Mouse (Mus musculus): Measurements from ENCODE around the gene Paqr5. TPM values are rescaled to one million over a fixed set of nuclear protein-coding genes. Genes with fewer than 3 reads are reported as not detected.

Paqr5 gene
- polyA plus RNA-seq (2015; fragmentation: Nextera tagmentation; extraction: Ambion mirVana): 0.36 and 0.38 TPM in 2 replicates

DNA sequence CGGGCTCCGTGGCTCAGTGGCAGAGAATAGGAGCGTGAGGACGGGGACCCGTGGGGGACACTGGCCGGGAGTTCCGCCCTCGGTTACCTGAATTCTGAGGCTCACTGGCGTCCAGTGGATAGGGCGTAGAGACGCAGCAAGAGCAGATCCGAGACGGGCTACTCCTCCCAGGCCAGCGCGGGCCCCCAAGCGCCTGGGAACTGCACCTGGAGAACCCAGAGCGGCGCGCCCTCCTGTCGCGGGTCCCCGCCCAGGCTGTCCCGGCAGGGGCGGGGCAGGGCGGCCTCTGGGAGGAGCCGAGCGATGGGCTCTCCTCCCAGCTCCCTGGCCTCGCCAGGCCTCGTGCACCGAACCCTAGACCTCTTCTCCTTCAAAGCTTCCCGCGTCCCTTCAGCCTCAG, at the start of gene Paqr5:
Gene Paqr5, minus strand, starts transcription at position 257 of the 400 bp plus-strand sequence.
- Histone ChIP-seq H3K9ac (peak within 1 kb of the TSS; percentile 44), H3K36me3 (no peaks in the 10 kb centered on the region), H3K4me3 (peak within 1 kb of the TSS; percentile 35), H3K4me2 (peak within 1 kb of the TSS; percentile 61), H3K9me3 (no peaks in the 10 kb centered on the region), H3K4me1 (replicated peaks) (peaks cover 11% of the 10 kb centered on the region), H3K27ac (no peak within 1 kb of the TSS), H3K27me3 (peaks cover 55% of the 10 kb centered on the region)
- WGBS: 1% methylated on average over 32 of the region's 32 CpGs
- no peak for ATAC-seq (ENCODE audit: low FRiP score)

GRCm38 (mm10) chr9:62062234-62062633, 35.6 kb upstream of the Paqr5 start:
- no peaks in the 10 kb centered on the region for H3K9me3 ChIP-seq
- 91% methylated on average over 3 of the region's 3 CpGs for WGBS

DNA sequence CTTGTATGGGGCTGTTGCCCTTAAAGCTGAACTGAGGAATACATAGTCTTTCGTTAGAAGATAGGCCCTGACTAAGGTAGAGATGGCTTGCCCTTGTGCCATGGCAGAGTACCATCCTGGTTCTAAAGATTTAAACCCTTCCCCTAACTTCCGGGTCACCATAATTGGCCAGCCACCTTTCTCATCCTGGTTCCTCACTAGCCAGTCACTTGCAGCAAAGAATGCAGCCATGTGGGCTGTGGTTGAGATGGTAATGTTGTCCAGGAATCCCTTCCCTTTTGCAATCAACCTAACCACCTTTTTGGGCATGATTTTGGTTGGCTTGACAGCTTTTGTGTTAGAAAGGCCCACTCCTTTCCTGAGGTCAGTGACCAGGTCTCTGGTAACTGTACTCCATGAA, 33.8 kb upstream of the Paqr5 start:
- no peak overlapping the region for H3K4me2 ChIP-seq
- H3K4me1 ChIP-seq (replicated peaks): 0 out of 2 replicates have a peak, but pooled peaks cover 3% of the 10 kb centered on the region
- H3K9me3 ChIP-seq: no peaks in the 10 kb centered on the region
- H3K27me3 ChIP-seq: no peaks in the 10 kb centered on the region
- 90% methylated on average over 2 of the region's 2 CpGs for WGBS
- no peak overlapping the region for H3K4me3 ChIP-seq
- H3K9ac ChIP-seq: no peak overlapping the region
- no peak overlapping the region for H3K27ac ChIP-seq
- no peak for ATAC-seq (ENCODE audit: low FRiP score)
- peaks cover 14% of the 10 kb centered on the region; the same call in 1 of the 2 replicates for H3K36me3 ChIP-seq

More at GRCm38 (mm10) chr9:62062234-62062633, 35.6 kb upstream of the Paqr5 start:
- Histone ChIP-seq H3K36me3 (peaks cover 14% of the 10 kb centered on the region; the same call in 1 of the 2 replicates), H3K27ac (no peak overlapping the region), H3K4me1 (replicated peaks) (0 out of 2 replicates have a peak, but pooled peaks cover 3% of the 10 kb centered on the region), H3K27me3 (no peaks in the 10 kb centered on the region), H3K4me2 (no peak overlapping the region), H3K4me3 (no peak overlapping the region), H3K9ac (no peak overlapping the region)
- ATAC-seq (ENCODE audit: low FRiP score): no peak

- H3K27ac ChIP-seq: no peak overlapping the region
- 91% methylated on average over 11 of the region's 11 CpGs for WGBS
- no peak overlapping the region for H3K4me2 ChIP-seq
- H3K9ac ChIP-seq: no peak overlapping the region
- H3K36me3 ChIP-seq: peaks cover 14% of the 10 kb centered on the region; the same call in 1 of the 2 replicates
- no peaks in the 10 kb centered on the region for H3K27me3 ChIP-seq
- H3K4me3 ChIP-seq: no peak overlapping the region
- 0 out of 2 replicates have a peak, but pooled peaks cover 3% of the 10 kb centered on the region for H3K4me1 ChIP-seq (replicated peaks)
- ATAC-seq (ENCODE audit: low FRiP score): no peak
- no peaks in the 10 kb centered on the region for H3K9me3 ChIP-seq
These were observed 33.3 kb upstream of the Paqr5 start for GRCm38 (mm10) chr9:62059941-62060340.

DNA sequence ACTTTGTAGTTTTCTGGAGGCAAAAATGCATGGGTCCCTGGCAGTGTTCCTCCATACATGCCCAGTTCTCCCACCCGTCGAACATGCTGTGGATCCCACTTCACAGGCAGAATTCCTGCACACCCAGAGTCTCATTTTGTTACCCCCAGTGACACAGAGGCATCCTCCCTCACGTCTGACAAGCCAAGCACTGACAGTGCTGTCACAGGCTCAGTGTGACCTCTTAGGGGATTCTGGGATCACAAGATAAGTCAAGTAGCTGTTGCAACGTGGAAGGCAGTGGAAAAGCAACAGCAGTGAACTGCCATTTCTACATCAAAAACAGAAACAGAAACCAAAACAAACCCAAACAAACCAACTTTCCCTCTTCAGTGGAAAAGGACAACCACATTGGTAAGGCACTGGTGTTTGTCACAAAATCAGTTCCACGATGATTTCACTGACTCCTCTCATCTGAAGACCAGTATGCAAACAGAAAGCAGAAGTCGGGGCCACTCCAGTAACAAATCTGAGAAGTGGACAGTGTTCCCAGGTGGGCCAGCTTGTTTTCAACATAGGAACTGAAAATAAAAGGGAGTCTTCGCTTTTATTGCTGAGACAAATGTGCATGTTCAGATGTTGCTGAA, 31.3 kb upstream of the Paqr5 start:
- Histone ChIP-seq H3K4me3 (no peak overlapping the region), H3K9me3 (no peaks in the 10 kb centered on the region), H3K4me2 (no peak overlapping the region), H3K9ac (no peak overlapping the region), H3K27me3 (no peaks in the 10 kb centered on the region), H3K27ac (no peak overlapping the region), H3K36me3 (peaks cover 14% of the 10 kb centered on the region; the same call in 1 of the 2 replicates), H3K4me1 (replicated peaks) (0 out of 2 replicates have a peak, but pooled peaks cover 3% of the 10 kb centered on the region)
- 80% methylated on average over 7 of the region's 7 CpGs for WGBS
- ATAC-seq (ENCODE audit: low FRiP score): no peak

DNA sequence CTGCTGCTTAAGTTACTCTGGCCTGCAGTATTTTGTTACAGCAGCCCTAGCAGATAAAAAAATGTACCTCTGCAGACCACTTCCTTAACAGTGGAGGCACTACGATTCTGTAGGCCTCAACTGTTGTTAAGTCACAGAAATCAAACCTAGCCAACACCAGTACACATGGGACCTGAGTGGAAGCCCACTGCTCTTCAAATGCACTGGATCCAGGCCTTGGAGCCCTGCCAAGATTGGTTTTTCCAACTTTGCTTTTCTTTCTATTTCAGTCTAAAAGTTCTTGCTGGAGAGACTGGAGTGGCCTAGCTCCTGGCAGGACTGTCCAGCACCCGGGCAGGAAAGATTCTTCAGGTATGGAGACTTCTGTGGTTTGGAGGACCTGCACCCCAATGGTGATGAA, 29.6 kb upstream of the Paqr5 start:
- Histone ChIP-seq H3K27me3 (no peaks in the 10 kb centered on the region), H3K4me2 (no peak overlapping the region), H3K4me3 (no peak overlapping the region), H3K9me3 (no peaks in the 10 kb centered on the region), H3K9ac (no peak overlapping the region), H3K36me3 (peaks cover 14% of the 10 kb centered on the region; the same call in 1 of the 2 replicates), H3K27ac (no peak overlapping the region), H3K4me1 (replicated peaks) (0 out of 2 replicates have a peak, but pooled peaks cover 3% of the 10 kb centered on the region)
- 91% methylated on average over 2 of the region's 2 CpGs for WGBS
- no peak for ATAC-seq (ENCODE audit: low FRiP score)

GRCm38 (mm10) chr9:62050801-62051200, 24.1 kb upstream of the Paqr5 start:
- no peaks in the 10 kb centered on the region for H3K36me3 ChIP-seq
- no peaks in the 10 kb centered on the region for H3K27me3 ChIP-seq
- no peak overlapping the region for H3K9ac ChIP-seq
- H3K27ac ChIP-seq: no peak overlapping the region
- no peak for ATAC-seq (ENCODE audit: low FRiP score)
- WGBS: 43% methylated on average over 4 of the region's 4 CpGs
- no peaks in the 10 kb centered on the region for H3K9me3 ChIP-seq
- H3K4me2 ChIP-seq: no peak overlapping the region
- no peak overlapping the region for H3K4me3 ChIP-seq
- peaks cover 6% of the 10 kb centered on the region; the same call in 1 of the 2 replicates for H3K4me1 ChIP-seq (replicated peaks)

GRCm38 (mm10) chr9:62049166-62049565, 22.5 kb upstream of the Paqr5 start:
- ATAC-seq (ENCODE audit: low FRiP score): no peak
- Histone ChIP-seq H3K9ac (no peak overlapping the region), H3K27ac (no peak overlapping the region), H3K27me3 (no peaks in the 10 kb centered on the region), H3K4me2 (no peak overlapping the region), H3K4me3 (no peak overlapping the region), H3K4me1 (replicated peaks) (peaks cover 6% of the 10 kb centered on the region; the same call in 1 of the 2 replicates), H3K36me3 (no peaks in the 10 kb centered on the region), H3K9me3 (no peaks in the 10 kb centered on the region)
- 50% methylated on average over 8 of the region's 8 CpGs for WGBS

DNA sequence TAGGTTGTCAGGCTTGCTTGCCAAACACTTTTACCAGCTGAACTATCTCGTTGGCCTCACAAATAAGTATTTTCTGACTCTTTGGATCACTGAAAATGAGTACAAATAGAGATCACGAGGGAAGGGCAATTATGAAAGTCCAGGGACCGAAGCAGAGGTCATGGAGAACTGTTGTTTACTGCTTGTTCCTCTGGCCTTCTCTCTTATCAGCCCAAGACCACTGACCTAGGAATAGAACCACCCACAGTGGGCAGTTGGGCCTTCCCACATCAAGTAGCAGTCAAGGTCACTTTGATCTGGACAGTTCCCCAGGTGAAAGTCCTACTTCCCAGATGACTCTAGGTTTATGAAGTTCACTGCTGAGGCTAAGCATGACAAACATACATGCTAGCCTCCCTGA, 15.5 kb upstream of the Paqr5 start:
- no peak for ATAC-seq (ENCODE audit: low FRiP score)
- H3K27me3 ChIP-seq: 0 out of 2 replicates have a peak, but pooled peaks cover 3% of the 10 kb centered on the region
- no peaks in the 10 kb centered on the region for H3K4me1 ChIP-seq (replicated peaks)
- H3K36me3 ChIP-seq: no peaks in the 10 kb centered on the region
- H3K4me2 ChIP-seq: no peak overlapping the region
- no peak overlapping the region for H3K27ac ChIP-seq
- H3K9me3 ChIP-seq: no peaks in the 10 kb centered on the region
- no peak overlapping the region for H3K9ac ChIP-seq
- H3K4me3 ChIP-seq: no peak overlapping the region
- WGBS: 88% methylated on average over 3 of the region's 3 CpGs

GRCm38 (mm10) chr9:62040008-62040608, 13.5 kb upstream of the Paqr5 start:
- no peak for ATAC-seq (ENCODE audit: low FRiP score)
- no peak overlapping the region for H3K27ac ChIP-seq
- H3K36me3 ChIP-seq: no peaks in the 10 kb centered on the region
- peak overlapping the region; percentile 35 for H3K4me2 ChIP-seq
- H3K4me3 ChIP-seq: peak overlapping the region; percentile 16; the same call in 1 of the 2 replicates
- H3K9me3 ChIP-seq: no peaks in the 10 kb centered on the region
- 5% methylated on average over 20 of the region's 20 CpGs for WGBS
- H3K27me3 ChIP-seq: 0 out of 2 replicates have a peak, but pooled peaks cover 3% of the 10 kb centered on the region
- H3K9ac ChIP-seq: 0 out of 2 replicates have a peak overlapping the region, but pooled peaks have one; percentile 44
- no peaks in the 10 kb centered on the region for H3K4me1 ChIP-seq (replicated peaks)

DNA sequence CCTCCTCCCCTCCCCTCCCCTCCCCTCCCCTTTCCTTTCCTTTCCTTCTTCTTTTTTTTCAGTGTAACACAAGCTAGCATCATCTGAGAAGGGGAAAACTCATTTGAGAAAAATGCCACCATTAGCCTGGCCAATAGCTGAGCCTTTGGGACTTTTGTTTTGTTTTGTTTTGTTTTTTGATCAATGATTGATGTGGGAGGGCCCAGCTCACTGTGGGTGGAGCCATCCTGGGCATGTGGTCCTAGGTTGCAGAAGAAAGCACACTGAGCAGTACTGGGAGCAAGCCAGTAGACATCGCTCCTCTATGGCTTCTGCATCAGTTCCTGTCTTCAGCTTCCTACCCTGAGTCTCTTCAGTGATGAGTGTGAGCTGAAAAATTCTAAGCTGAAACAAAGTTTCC, 9.2 kb upstream of the Paqr5 start:
- 76% methylated on average over 1 of the region's 1 CpGs for WGBS
- no peak overlapping the region for H3K9ac ChIP-seq
- H3K9me3 ChIP-seq: no peaks in the 10 kb centered on the region
- H3K27me3 ChIP-seq: 0 out of 2 replicates have a peak, but pooled peaks cover 3% of the 10 kb centered on the region
- no peak overlapping the region for H3K4me3 ChIP-seq
- no peak overlapping the region for H3K27ac ChIP-seq
- no peak overlapping the region for H3K4me2 ChIP-seq
- no peak for ATAC-seq (ENCODE audit: low FRiP score)
- H3K4me1 ChIP-seq (replicated peaks): no peaks in the 10 kb centered on the region
- H3K36me3 ChIP-seq: no peaks in the 10 kb centered on the region

- H3K27ac ChIP-seq: no peak overlapping the region
- H3K36me3 ChIP-seq: no peaks in the 10 kb centered on the region
- WGBS: 94% methylated on average over 3 of the region's 3 CpGs
- no peak overlapping the region for H3K4me2 ChIP-seq
- no peaks in the 10 kb centered on the region for H3K9me3 ChIP-seq
- H3K9ac ChIP-seq: no peak overlapping the region
- no peak overlapping the region for H3K4me3 ChIP-seq
- no peak for ATAC-seq (ENCODE audit: low FRiP score)
- H3K4me1 ChIP-seq (replicated peaks): no peaks in the 10 kb centered on the region
- H3K27me3 ChIP-seq: peaks cover 16% of the 10 kb centered on the region
These were observed 5.5 kb upstream of the Paqr5 start for GRCm38 (mm10) chr9:62032206-62032605.

All from hindbrain, embryonic 13.5 days (tissue).